Mouse (Mus musculus): ENCODE measurements around the gene Tcf3. TPM values are rescaled to one million over a fixed set of nuclear protein-coding genes. Genes with fewer than 3 reads are reported as not detected.

Tcf3 gene
- polyA plus RNA-seq, 1 experiment, result 67.5 TPM

GRCm38 (mm10) chr10:80442989-80443388 is 9.5 kb upstream of the Tcf3 start:
- H3K36me3 ChIP-seq (ENCODE audit: control insufficient read depth, insufficient read depth), result no peaks in the 10 kb centered on the region
- H3K4me2 ChIP-seq (ENCODE audit: low read depth), result no peak overlapping the region
- no peak for TF ChIP-seq SRF (IDR thresholded peaks at IDR 0.05; ENCODE audit: control insufficient read depth, insufficient read length, low read depth)
- TF ChIP-seq POLR2AphosphoS2 (IDR thresholded peaks at IDR 0.05; ENCODE audit: insufficient read length, low read depth), result no peak
- no peak for TF ChIP-seq TCF3 (IDR thresholded peaks at IDR 0.05; ENCODE audit: insufficient read length, low read depth)
- no peak for TF ChIP-seq POLR2A (IDR thresholded peaks at IDR 0.05; ENCODE audit: insufficient read length, low read depth)
- no peak for TF ChIP-seq REST (IDR thresholded peaks at IDR 0.05; ENCODE audit: insufficient read depth, insufficient read length)
- TF ChIP-seq CEBPB (IDR thresholded peaks at IDR 0.05; ENCODE audit: insufficient read depth, poor library complexity, severe bottlenecking), result no peak
- TF ChIP-seq USF1 (IDR thresholded peaks at IDR 0.05; ENCODE audit: low read depth), result no peak
- no peak for TF ChIP-seq MAX (IDR thresholded peaks at IDR 0.05; ENCODE audit: low read depth)
- TF ChIP-seq MYOD1 (IDR thresholded peaks at IDR 0.05; ENCODE audit: control insufficient read depth in 1 of 3, insufficient read length in 2 of 3, low read depth in 2 of 3), result no peak
- TF ChIP-seq MYOG (IDR thresholded peaks at IDR 0.05; ENCODE audit: control insufficient read depth in 1 of 3, insufficient read depth in 1 of 3, insufficient read length in 2 of 3, low read depth in 2 of 3), result no peak
- no peak for TF ChIP-seq TCF12 (IDR thresholded peaks at IDR 0.05; ENCODE audit: insufficient read depth, poor library complexity, severe bottlenecking)
- TF ChIP-seq E2F4 (IDR thresholded peaks at IDR 0.05; ENCODE audit: insufficient read depth), result no peak
- no peak overlapping the region for H3ac ChIP-seq (ENCODE audit: control insufficient read depth, insufficient read length)
- no peak overlapping the region for H3K4me3 ChIP-seq
- H3K27me3 ChIP-seq (ENCODE audit: control insufficient read depth, insufficient read depth, insufficient read length), result peaks cover 10% of the 10 kb centered on the region
- no peaks in the 10 kb centered on the region for H3K79me2 ChIP-seq (ENCODE audit: control insufficient read depth, insufficient read depth)

- no peaks in the 10 kb centered on the region for H3K79me2 ChIP-seq (ENCODE audit: control insufficient read depth, insufficient read depth)
- no peaks in the 10 kb centered on the region for H3K27me3 ChIP-seq (ENCODE audit: control insufficient read depth, insufficient read depth, insufficient read length)
- TF ChIP-seq REST (IDR thresholded peaks at IDR 0.05; ENCODE audit: insufficient read depth, insufficient read length) (no peak), MYOG (IDR thresholded peaks at IDR 0.05; ENCODE audit: control insufficient read depth in 1 of 3, insufficient read depth in 1 of 3, insufficient read length in 2 of 3, low read depth in 2 of 3) (no peak), SRF (IDR thresholded peaks at IDR 0.05; ENCODE audit: control insufficient read depth, insufficient read length, low read depth) (no peak), TCF12 (IDR thresholded peaks at IDR 0.05; ENCODE audit: insufficient read depth, poor library complexity, severe bottlenecking) (no peak), E2F4 (IDR thresholded peaks at IDR 0.05; ENCODE audit: insufficient read depth) (no peak), USF1 (IDR thresholded peaks at IDR 0.05; ENCODE audit: low read depth) (no peak), POLR2A (IDR thresholded peaks at IDR 0.05; ENCODE audit: insufficient read length, low read depth) (no peak), MYOD1 (IDR thresholded peaks at IDR 0.05; ENCODE audit: control insufficient read depth in 1 of 3, insufficient read length in 2 of 3, low read depth in 2 of 3) (no peak), CEBPB (IDR thresholded peaks at IDR 0.05; ENCODE audit: insufficient read depth, poor library complexity, severe bottlenecking) (no peak), MAX (IDR thresholded peaks at IDR 0.05; ENCODE audit: low read depth) (no peak), TCF3 (IDR thresholded peaks at IDR 0.05; ENCODE audit: insufficient read length, low read depth) (no peak), POLR2AphosphoS2 (IDR thresholded peaks at IDR 0.05; ENCODE audit: insufficient read length, low read depth) (no peak)
- no peaks in the 10 kb centered on the region for H3K36me3 ChIP-seq (ENCODE audit: control insufficient read depth, insufficient read depth)
- H3ac ChIP-seq (ENCODE audit: control insufficient read depth, insufficient read length), result no peak overlapping the region
- no peak overlapping the region for H3K4me2 ChIP-seq (ENCODE audit: low read depth)
- H3K4me3 ChIP-seq, result no peak overlapping the region
Measured at GRCm38 (mm10) chr10:80441598-80441997, 8.2 kb upstream of the Tcf3 start.

GRCm38 (mm10) chr10:80440031-80440430 is 6.6 kb upstream of the Tcf3 start:
- H3K4me3 ChIP-seq, result no peak overlapping the region
- no peak overlapping the region for H3K4me2 ChIP-seq (ENCODE audit: low read depth)
- H3K36me3 ChIP-seq (ENCODE audit: control insufficient read depth, insufficient read depth), result no peaks in the 10 kb centered on the region
- H3K27me3 ChIP-seq (ENCODE audit: control insufficient read depth, insufficient read depth, insufficient read length), result no peaks in the 10 kb centered on the region
- no peak for TF ChIP-seq E2F4 (IDR thresholded peaks at IDR 0.05; ENCODE audit: insufficient read depth)
- no peak for TF ChIP-seq MYOG (IDR thresholded peaks at IDR 0.05; ENCODE audit: control insufficient read depth in 1 of 3, insufficient read depth in 1 of 3, insufficient read length in 2 of 3, low read depth in 2 of 3)
- no peak for TF ChIP-seq POLR2A (IDR thresholded peaks at IDR 0.05; ENCODE audit: insufficient read length, low read depth)
- TF ChIP-seq POLR2AphosphoS2 (IDR thresholded peaks at IDR 0.05; ENCODE audit: insufficient read length, low read depth), result no peak
- TF ChIP-seq TCF3 (IDR thresholded peaks at IDR 0.05; ENCODE audit: insufficient read length, low read depth), result no peak
- TF ChIP-seq TCF12 (IDR thresholded peaks at IDR 0.05; ENCODE audit: insufficient read depth, poor library complexity, severe bottlenecking), result no peak
- TF ChIP-seq CEBPB (IDR thresholded peaks at IDR 0.05; ENCODE audit: insufficient read depth, poor library complexity, severe bottlenecking), result no peak
- TF ChIP-seq REST (IDR thresholded peaks at IDR 0.05; ENCODE audit: insufficient read depth, insufficient read length), result no peak
- no peak for TF ChIP-seq MYOD1 (IDR thresholded peaks at IDR 0.05; ENCODE audit: control insufficient read depth in 1 of 3, insufficient read length in 2 of 3, low read depth in 2 of 3)
- TF ChIP-seq MAX (IDR thresholded peaks at IDR 0.05; ENCODE audit: low read depth), result no peak
- TF ChIP-seq SRF (IDR thresholded peaks at IDR 0.05; ENCODE audit: control insufficient read depth, insufficient read length, low read depth), result no peak
- TF ChIP-seq USF1 (IDR thresholded peaks at IDR 0.05; ENCODE audit: low read depth), result no peak
- H3K79me2 ChIP-seq (ENCODE audit: control insufficient read depth, insufficient read depth), result no peaks in the 10 kb centered on the region
- no peak overlapping the region for H3ac ChIP-seq (ENCODE audit: control insufficient read depth, insufficient read length)

GRCm38 (mm10) chr10:80437973-80438372 is 4.5 kb upstream of the Tcf3 start:
- no peak overlapping the region for H3K4me2 ChIP-seq (ENCODE audit: low read depth)
- H3ac ChIP-seq (ENCODE audit: control insufficient read depth, insufficient read length), result no peak overlapping the region
- no peaks in the 10 kb centered on the region for H3K36me3 ChIP-seq (ENCODE audit: control insufficient read depth, insufficient read depth)
- no peak for TF ChIP-seq MYOG (IDR thresholded peaks at IDR 0.05; ENCODE audit: control insufficient read depth in 1 of 3, insufficient read depth in 1 of 3, insufficient read length in 2 of 3, low read depth in 2 of 3)
- TF ChIP-seq SRF (IDR thresholded peaks at IDR 0.05; ENCODE audit: control insufficient read depth, insufficient read length, low read depth), result no peak
- TF ChIP-seq TCF12 (IDR thresholded peaks at IDR 0.05; ENCODE audit: insufficient read depth, poor library complexity, severe bottlenecking), result no peak
- TF ChIP-seq REST (IDR thresholded peaks at IDR 0.05; ENCODE audit: insufficient read depth, insufficient read length), result no peak
- TF ChIP-seq POLR2AphosphoS2 (IDR thresholded peaks at IDR 0.05; ENCODE audit: insufficient read length, low read depth), result no peak
- TF ChIP-seq TCF3 (IDR thresholded peaks at IDR 0.05; ENCODE audit: insufficient read length, low read depth), result no peak
- TF ChIP-seq USF1 (IDR thresholded peaks at IDR 0.05; ENCODE audit: low read depth), result no peak
- no peak for TF ChIP-seq POLR2A (IDR thresholded peaks at IDR 0.05; ENCODE audit: insufficient read length, low read depth)
- no peak for TF ChIP-seq CEBPB (IDR thresholded peaks at IDR 0.05; ENCODE audit: insufficient read depth, poor library complexity, severe bottlenecking)
- no peak for TF ChIP-seq MYOD1 (IDR thresholded peaks at IDR 0.05; ENCODE audit: control insufficient read depth in 1 of 3, insufficient read length in 2 of 3, low read depth in 2 of 3)
- TF ChIP-seq MAX (IDR thresholded peaks at IDR 0.05; ENCODE audit: low read depth), result no peak
- no peak for TF ChIP-seq E2F4 (IDR thresholded peaks at IDR 0.05; ENCODE audit: insufficient read depth)
- H3K4me3 ChIP-seq, result no peak overlapping the region
- peaks cover 4% of the 10 kb centered on the region for H3K79me2 ChIP-seq (ENCODE audit: control insufficient read depth, insufficient read depth)
- H3K27me3 ChIP-seq (ENCODE audit: control insufficient read depth, insufficient read depth, insufficient read length), result no peaks in the 10 kb centered on the region
